Mouse (Mus musculus) inflammation-experienced regulatory T-cells, adult 6 months (primary cell): Measurements from ENCODE around the gene Spindoc. TPM values are rescaled to one million over a fixed set of nuclear protein-coding genes. Genes with fewer than 3 reads are reported as not detected.
"Not testable (repeated sequence)": the region's sequence is repeated elsewhere in the genome, so short reads cannot be mapped to it uniquely, and the experiment has no call there.

ENCODE experiments used
- ATAC-seq: one replicate; pipeline ENCODE4 v1.8.0; 2017
- polyA plus RNA-seq, 3 experiments: library from polyadenylated mRNA; unstranded; fragments of 100-300 nt; shearing (Covaris generic); gene quantifications; one replicate each; pipeline ENCODE4 v1.2.1; 2017

Gene Spindoc
- polyA plus RNA-seq, 3 experiments from 2014 or later, result 2.8 to 4.4 (median 3.6) TPM

GRCm38 (mm10) chr19:7398898-7399297 lies 16.1 kb upstream of the Spindoc start:
- ATAC-seq, result not testable (repeated sequence)

DNA sequence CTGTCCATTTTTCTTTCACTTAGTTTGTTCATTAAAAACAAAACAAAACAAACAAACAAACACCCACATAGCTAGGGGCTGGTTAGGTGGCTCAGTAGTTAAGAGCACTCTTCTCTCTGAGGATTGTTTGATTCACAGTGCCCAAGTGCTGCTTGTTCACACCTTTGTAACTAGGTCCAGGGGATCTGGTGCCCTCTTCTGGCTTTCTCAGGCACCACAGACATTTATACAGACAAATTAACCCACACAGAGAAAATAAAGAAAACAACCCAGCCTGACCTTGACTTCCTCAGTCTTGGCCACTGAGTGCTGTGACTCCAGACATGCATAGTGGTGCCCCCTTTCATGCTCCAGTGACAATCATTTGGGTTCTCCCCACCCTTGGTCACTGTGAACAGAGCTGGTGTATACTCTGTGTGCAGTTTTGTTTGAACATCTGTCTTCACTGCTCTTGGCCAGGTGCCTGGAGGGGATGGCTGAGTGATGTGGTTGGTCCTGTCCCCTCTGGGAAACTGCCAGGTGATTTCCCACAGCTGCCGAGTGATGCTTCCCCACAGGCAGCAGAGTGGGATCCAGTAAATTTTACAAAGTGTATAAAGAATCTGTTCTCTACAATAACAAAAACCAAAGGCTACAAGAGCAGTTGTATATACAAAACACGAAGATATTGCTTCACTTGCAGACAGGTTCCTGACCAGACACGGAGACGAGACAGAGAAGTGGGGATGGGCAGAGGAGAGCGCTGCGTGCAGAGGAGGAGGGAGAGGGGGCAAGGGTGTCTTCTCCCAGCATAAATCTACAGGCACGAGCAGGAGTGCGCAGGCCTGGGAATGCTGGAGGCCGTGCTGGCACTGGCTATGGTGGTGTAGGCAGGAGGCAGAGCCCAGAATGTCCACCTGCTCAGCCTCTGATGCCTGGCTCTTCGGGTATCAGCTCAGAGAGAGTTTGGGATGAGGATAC lies 14.4 kb upstream of the Spindoc start:
- ATAC-seq, result not testable (repeated sequence)

GRCm38 (mm10) chr19:7388488-7388887 lies 5.7 kb upstream of the Spindoc start:
- no peak for ATAC-seq

- no peak for ATAC-seq
These were observed 3.2 kb upstream of the Spindoc start for GRCm38 (mm10) chr19:7386042-7386441.

DNA sequence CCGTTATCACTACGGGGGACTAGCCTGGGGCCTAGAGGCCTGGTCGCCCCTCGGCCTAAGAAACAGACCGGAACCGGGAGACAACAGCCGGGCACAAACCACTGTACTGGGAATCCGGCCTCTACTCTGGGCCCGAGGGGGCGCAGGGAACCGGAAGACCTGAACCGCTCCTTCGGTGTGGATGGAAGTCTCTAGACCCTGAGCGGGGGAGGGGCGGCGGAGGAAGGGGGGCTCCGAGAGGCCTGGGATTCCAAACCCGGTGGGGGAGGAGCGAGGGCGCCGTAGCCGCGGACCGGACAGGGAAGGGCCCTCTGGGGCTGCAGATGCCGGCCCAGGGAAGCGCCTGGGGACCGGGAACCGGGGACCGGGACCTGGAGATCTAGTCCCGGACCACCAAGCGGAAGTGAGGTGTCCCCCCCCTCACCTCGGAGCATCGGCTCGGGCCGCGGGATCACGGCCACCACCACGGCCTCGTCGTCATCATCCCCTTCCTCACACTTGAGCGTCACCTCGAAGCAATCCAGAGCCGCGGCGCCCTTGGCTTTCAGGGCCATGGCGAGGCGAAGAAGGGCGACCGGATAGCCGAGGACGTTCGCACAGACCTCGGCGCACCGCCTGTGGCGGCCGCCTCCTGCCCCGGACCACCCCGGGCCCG lies 419 bp downstream of the Spindoc start:
- peak; percentile 13 for ATAC-seq

DNA sequence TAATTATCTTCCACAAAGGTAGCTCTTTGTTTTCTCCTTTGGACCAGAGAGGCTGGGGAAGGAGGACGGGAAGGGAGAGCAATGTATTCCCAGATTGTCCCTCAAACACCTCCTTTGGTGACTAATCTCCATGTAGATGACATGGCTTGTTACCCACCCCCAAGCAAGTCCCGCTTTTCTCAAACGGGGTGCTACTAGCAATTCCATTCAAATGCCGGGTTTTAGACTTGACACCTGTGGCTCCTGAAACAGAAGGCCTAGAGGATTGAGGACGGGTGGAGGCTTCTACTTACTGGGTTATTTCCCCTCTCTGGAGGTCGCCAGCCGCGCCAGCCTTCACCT lies 917 bp downstream of the Spindoc start:
- ATAC-seq, result no peak

DNA sequence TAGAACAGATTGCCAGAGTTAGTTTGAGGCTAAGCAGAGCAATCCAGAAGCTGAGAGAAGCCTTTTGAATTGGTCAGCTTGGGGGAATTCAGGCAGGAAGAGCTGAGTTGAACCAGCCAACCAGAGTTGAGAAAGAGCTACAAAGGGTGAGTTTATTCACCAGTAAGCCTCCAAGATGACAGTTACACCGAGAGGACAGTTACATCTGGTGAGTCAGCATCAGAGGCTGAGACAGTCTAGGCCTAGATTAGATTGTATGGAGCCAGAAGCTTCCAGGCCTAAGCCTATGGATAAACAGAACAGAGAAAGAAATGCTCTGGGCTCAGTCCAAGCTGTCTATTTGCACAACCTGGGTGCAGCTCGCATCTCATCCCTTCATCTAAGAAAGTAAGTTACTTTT lies 5.2 kb downstream of the Spindoc start:
- ATAC-seq, result no peak

DNA sequence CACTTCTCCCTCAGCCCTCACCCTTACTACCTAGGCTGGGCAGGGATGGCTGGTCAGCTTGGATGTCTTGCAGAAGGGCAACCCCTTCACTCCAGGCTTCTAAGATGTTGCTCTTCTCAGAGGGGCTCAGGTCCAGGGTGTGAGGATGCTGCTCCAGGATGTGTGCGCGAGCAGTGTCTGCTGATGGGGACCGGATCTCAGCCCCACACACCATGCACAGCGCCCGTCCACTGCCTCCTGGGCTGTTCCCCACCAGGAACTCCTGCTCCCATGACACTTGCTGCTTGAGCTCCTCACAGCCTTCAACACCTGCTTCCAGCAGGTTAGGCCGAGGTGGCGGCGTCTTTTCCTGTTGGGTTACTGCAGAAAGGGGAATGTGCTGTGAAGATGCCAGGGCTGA lies 8.3 kb downstream of the Spindoc start:
- no peak for ATAC-seq

GRCm38 (mm10) chr19:7369469-7369868 lies 13.3 kb downstream of the Spindoc start:
- not testable (repeated sequence) for ATAC-seq

GRCm38 (mm10) chr19:7353636-7354035 lies 29.2 kb downstream of the Spindoc start:
- no peak for ATAC-seq

DNA sequence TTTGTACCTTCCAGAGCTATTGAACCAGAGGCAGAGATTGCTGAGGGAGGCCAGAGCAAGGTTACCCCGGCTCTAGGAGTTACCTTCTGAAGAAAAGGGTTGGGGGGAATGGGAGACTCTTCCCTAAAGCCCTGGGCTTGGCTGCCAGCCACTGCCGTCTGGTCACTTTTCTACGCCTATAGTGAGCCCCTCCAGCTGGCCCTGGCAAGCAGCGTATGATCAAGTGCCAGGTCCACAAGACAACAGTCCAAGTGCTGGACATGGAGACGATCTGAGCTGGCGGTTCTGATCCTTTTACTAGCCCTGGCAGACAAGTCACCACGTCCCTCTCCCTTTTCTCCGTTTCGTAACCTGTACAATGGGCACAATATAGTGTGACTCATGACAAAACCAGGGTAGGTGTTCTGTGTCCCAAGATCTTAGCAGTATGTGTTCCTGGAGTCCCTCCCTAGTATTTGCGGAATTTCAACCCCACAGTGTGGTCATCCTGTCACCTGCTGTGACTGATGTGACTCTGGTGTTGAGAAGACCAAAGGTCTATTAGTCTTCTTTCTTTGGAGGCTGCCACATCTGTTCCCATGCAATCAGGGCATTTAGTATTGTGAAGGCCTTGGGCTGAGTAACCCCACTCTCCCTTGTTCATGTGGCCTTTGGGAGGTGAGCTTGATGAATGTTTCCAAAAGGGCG lies 29.8 kb downstream of the Spindoc start:
- no peak for ATAC-seq

DNA sequence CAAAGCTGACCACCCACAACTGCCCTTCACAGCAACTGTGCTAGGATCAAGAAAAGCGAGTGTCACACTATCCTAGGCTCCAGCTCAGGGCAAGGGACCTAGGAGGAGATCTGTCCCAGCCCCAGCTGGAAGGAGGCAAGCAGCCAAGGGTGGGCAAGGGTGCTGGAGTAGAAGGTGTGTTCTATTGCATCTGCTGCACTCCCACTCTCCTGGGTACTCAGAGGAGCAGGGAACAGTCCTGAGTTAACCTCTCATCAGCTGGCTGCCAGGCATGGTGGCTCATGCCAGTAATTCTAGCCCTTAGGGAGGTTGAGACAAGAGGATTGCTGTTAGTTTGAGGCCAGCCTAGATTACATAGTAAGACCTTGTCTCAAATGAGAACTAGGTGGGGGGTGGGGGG lies 32.8 kb downstream of the Spindoc start:
- no peak for ATAC-seq

DNA sequence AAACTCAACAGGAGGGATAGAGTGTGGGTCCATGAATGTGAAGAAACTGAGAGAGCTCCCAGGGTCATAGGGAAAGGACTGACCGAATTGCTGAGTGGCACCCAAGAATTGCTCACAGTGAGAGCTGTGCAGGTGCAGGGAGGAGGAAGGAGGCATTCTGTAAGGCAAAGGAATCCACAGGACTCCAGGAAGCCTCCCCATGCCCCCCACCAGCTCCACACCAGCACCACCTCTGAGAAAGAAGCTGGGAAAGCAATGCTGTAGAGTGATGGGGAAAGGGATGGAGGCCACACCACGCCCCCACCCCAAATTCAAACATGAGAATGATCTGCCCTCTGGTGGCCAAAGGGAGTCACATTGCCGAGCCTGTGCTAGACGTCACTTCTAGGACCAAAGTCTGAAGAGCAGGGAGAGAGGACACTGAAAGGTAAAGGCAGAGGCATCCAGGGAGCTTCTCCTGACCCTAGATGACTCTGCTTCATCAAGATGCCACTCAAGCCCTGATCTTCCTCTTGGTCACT lies 37.5 kb downstream of the Spindoc start:
- no peak for ATAC-seq

DNA sequence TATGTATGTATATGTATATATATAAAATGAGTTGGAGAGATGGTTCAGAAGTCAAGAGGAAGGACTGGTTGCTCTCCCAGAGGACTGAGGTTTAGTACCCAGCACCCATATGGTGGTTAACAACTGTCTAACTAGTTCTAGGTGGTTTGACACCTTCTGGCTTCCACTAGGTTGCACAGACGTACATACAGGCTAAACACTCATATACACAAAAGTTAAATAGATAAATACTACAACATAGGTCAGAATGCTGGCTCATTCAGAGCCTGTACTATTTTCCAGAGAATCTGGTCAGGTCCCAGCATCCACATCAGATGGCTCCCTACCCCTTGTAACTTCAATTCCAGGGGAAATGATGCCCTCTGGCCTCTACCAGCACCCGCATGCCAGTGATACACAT lies 40.1 kb downstream of the Spindoc start:
- no peak for ATAC-seq

GRCm38 (mm10) chr19:7341512-7342397 lies 41.0 kb downstream of the Spindoc start, which contains the start of gene Mark2:
Mark2 (minus strand) TSS chr19:7341860.
- ATAC-seq, result peak; percentile 93

DNA sequence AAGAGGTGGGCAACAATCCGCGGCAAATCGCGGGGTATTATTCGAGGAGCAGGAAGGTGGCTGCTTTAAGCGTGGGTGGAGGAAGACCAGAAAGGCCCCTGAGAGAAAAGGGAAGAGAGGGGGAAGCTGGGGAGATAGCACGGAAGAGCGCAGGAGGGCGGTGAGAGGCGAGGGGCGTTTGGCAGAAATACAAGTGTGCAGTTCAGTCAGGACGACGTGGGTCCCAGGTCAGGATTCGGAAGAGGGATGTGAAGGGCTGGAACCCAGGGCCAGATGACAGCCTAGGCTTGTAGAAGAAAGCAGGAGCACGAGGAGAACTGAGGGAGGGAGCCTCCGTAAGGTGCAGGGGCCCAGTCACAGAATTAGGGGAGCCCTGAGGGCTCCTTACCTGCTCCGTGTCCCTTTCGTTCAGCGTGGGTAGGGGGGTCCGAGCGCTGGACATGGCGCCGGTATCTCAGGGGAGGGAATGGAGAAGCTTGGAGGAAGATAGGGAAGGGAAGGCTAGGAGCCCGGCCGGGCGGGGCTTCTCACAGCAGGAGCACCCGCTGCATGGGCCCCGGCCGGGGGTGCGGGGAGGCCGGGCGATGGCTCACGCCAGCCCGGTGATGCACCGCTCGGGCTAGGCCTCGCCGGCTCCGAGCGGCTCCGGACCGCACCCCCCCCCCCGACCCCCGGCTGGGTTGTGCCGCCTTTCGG lies 41.9 kb downstream of the Spindoc start:
- peak; percentile 1 for ATAC-seq

DNA sequence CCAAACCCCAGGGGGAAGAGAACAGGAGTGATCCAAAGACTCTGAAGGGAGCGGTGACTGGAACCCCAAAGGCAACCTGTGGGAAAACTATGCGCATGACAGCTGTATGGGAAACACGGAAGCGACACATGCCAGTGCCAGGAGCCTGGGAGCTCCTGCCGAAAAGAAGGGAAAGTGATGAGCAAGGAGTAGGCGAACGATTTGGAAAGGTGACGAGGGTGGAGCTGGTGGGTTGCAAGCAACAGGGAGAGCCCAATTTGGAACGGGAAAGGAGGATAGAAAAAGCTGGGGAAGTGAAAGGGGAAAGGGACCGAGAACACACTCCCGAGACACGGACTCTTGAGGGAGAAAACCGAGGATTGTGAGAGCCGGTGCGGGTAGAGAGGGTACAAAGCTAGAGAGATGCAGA lies 42.4 kb downstream of the Spindoc start:
- no peak for ATAC-seq

GRCm38 (mm10) chr19:7339867-7340266 lies 42.9 kb downstream of the Spindoc start:
- ATAC-seq, result no peak

DNA sequence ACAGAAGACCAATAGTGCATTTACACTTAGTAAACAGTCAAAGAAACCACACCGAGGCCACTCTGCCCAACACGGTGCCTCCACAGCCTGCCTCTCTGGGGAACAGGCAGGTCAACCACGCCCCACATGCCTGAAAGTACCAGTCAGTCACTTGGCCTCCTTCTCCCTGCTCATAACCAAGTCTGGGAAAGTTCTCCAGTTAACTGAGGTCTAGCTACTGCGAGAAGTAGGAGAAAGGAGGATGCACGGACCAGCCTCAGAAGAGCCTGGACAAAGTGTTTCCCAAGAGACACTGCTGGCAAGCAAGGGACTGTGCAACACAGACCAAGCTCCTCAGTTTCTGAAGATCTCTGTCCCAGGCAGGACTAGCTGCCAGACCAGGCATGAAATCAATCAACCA lies 43.8 kb downstream of the Spindoc start:
- ATAC-seq, result no peak

GRCm38 (mm10) chr19:7337781-7338342 lies 44.9 kb downstream of the Spindoc start:
- no peak for ATAC-seq

- ATAC-seq, result no peak
These were observed 47.1 kb downstream of the Spindoc start for GRCm38 (mm10) chr19:7335656-7336055.
